Mouse (Mus musculus): ENCODE measurements around the gene Ccdc22.

Gene Ccdc22

GRCm38 (mm10) chrX:7604879-7605574, at the start of gene Ccdc22:
Ccdc22 (minus strand) TSS chrX:7605517.
- peak; percentile 90 for DNase-seq (ENCODE audit: low read depth)

DNA sequence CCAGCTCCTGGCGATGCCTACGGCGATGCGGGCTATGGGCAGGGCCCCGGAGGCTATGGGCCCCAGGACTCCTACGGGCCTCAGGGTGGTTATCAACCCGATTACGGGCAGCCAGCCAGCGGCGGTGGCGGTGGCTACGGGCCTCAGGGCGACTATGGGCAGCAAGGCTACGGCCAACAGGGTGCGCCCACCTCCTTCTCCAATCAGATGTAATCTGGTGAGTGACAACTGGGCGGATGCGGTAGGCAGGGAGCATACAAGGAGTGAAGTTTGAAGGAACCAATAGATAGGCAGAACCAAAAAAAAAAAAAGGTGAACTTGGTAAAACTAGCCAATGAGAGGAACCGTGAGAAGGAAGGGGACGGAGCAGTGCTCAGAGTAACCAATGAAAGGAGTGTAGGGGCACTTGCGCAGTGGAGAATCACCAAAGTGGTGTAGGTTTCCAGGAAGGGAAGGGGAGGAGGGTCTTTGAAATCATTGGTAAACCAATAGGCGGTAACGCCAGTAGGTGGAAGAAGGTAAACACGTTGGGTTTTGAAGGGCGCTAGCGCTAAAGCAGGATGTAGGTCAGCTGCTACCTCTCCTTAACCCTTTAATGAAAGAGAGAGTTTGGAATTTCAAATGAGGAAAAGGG, 43.5 kb upstream of the Ccdc22 start:
- peak; percentile 98 for DNase-seq (ENCODE audit: low read depth)

DNA sequence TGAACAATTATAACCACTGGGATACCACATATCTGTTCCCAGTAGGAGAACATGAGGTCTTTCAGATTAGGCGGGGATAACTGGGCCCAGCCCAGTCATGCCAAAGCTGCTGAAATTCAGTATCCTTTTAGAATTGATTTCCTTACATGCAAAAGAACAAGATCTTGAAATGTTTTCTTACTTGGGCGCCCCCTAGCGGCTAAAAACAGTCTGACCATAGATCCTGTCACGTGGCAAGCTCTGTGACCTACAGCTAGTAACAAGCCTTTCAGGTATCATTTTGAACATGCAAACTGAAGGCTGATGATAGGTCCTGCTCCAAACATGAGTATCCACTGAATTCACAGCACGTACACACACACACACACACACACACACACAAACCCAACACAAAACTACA, 40.0 kb upstream of the Ccdc22 start:
- peak; percentile 88 for DNase-seq (ENCODE audit: low read depth)

GRCm38 (mm10) chrX:7640785-7641184, 35.5 kb upstream of the Ccdc22 start:
- DNase-seq (ENCODE audit: low read depth): no peak

DNA sequence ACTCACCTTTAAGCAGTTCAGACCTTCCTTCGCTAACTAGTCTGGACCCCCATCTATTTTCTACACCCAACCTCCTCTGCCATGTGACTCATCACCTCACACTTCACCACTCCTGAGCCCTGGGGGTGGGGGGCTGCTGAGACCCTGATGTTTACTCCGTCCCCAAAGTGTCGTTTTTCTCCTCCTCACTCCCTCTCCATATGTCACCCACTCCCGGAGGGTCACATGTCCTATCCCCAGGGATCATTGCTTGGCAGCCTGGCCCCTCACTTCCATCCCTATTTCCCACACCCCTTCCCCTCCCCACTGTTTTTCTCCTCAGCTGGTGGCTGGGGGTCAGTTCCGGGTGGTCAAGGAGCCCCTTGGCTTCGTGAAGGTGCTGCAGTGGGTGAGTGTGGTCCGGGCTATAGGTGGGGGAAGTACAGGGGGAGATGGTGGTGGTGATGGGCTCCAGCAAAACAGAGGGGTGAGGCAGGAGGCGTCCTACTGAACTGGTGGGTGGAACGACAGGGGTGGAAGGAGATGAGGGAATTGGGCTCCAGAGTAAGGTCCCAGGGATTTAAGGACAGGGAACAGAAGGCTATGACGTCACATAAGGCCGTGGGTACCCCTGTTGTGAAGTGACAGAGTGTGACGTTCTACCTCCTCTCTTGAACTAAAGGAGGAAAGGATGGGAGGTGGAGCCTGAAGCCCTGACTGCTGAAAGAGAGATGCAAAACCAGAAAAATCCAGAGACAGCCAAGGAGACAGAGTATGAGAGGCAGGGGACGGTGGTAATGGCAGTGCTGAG, 34.4 kb upstream of the Ccdc22 start:
- DNase-seq (ENCODE audit: low read depth): no peak

GRCm38 (mm10) chrX:7638401-7639091, 33.2 kb upstream of the Ccdc22 start, which contains the start of gene Syp:
Syp (plus strand) TSS chrX:7638471.
- no peak for DNase-seq (ENCODE audit: low read depth)

DNA sequence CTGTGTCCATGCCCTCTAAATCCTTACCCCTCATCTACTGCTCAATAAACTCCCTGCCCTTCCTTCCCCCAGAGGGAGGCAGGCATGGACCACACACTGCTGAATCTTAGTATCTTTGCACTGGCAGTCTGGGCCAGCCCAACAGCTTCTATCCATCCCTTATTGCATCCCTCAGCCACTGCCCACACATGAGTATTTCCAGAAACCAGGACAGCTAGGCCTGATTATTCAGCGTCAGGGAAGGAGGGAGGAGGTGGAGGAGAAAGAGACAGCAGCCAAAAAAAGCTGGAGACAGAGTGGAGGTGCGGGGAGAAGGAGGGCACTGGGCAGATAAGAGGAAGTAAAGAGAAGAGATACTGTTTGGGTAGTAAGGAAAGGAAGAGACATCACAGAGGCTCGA, 29.8 kb upstream of the Ccdc22 start:
- DNase-seq (ENCODE audit: low read depth): no peak

GRCm38 (mm10) chrX:7632560-7632959, 27.2 kb upstream of the Ccdc22 start:
- peak; percentile 6 for DNase-seq (ENCODE audit: low read depth)

DNA sequence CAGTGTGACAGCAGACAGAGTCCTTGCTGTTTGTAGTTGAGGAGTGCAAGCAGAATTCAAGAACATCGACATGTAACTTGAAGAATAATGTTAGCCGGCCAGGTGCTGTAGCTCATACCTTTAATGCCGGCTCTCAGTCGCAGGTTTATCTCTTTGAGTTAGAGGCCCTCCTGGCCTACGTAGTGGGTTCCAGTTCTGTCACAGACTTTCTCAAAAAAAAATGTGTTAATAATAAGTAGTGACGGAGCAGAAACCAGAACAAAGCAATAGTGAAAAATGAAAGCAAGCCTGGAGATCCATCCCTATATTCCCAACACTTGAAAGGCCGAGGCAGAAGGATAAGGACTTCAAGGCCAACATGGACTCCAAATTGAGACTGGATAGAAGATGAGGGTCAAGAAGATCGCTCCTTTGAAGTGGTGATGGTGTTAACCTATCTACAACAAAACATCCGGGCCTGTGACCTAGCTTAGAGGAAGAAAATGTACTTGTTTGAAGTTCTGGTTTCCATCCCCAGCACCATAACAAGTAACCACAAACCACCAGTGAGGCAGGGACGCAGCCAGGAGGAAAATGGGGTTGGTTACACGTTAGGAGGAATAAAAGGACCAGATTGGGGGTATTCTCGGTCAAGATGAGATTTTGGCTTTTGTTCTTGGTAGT, 12.7 kb upstream of the Ccdc22 start:
- DNase-seq (ENCODE audit: low read depth): peak; percentile 1

GRCm38 (mm10) chrX:7610536-7611258, 5.4 kb upstream of the Ccdc22 start:
- DNase-seq (ENCODE audit: low read depth): no peak

DNA sequence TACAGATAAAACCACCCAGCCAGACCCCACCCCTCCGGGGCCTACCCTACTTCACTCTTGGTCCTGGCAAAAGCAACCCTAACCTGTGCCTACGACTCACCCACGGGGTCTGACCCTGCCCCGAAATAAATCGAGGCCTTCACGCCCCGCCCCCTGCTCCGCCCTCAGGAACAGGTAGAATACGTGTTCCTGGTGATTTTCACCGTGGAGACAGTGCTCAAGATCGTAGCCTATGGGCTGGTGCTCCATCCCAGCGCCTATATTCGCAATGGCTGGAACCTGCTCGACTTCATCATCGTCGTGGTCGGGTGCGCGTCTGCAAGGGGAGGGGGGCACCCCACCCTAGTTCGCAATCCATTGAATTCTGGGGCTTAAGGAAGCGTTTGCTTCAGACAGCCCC, 4.7 kb upstream of the Ccdc22 start:
- DNase-seq (ENCODE audit: low read depth): no peak

- DNase-seq (ENCODE audit: low read depth): no peak
Measured at GRCm38 (mm10) chrX:7606783-7607182, 1.5 kb upstream of the Ccdc22 start, which contains the start of gene Cacna1f. Cacna1f (plus strand) TSS chrX:7607083.

DNA sequence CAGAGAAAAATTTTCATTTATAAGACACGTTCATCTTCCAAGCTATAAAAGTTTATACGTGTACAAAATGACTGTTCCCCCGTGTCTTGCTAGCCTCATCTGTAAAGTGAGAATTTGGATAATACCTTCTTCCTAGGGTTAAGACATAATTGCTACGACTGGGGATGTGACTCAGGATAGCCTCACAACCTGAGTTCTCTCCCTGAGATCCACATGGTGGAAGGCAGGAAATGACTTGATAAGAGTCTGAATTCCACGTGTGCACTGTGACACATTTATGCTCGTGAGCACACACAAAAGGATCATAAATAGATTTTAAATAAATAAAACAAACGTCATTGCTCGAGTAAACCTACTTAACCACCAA, 241 bp upstream of the Ccdc22 start:
- no peak for DNase-seq (ENCODE audit: low read depth)

GRCm38 (mm10) chrX:7604004-7604403, 1.3 kb downstream of the Ccdc22 start:
- DNase-seq (ENCODE audit: low read depth): peak; percentile 51

DNA sequence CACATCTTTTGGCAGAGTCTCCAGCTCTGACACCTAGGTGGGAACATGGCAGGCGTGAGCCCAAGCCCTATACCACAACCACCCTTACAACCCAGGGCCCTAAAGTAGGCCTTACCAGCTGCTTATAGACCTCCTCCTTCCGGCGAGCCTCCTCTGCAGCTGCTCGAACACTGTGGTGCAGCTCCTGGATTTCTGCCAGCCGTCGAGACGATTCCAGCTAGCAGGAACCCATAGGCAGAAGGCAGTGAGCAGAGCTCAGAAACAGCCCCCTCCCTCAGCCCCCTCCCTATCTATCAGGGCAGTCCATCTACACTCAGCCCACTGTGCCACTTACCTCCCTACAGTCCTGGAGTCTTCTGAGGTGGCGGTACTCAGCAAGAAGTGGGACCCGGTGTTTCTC, 9.9 kb downstream of the Ccdc22 start:
- DNase-seq (ENCODE audit: low read depth): no peak

- DNase-seq (ENCODE audit: low read depth): no peak
Measured at GRCm38 (mm10) chrX:7586356-7586755, 19.0 kb downstream of the Ccdc22 start.

GRCm38 (mm10) chrX:7583881-7584280, 21.4 kb downstream of the Ccdc22 start:
- DNase-seq (ENCODE audit: low read depth): no peak

- DNase-seq (ENCODE audit: low read depth): no peak
Measured at GRCm38 (mm10) chrX:7581151-7581550, 24.2 kb downstream of the Ccdc22 start.

- no peak for DNase-seq (ENCODE audit: low read depth)
Measured at GRCm38 (mm10) chrX:7574885-7575231, 30.5 kb downstream of the Ccdc22 start.

- peak; percentile 96 for DNase-seq (ENCODE audit: low read depth)
Measured at GRCm38 (mm10) chrX:7574087-7574884, 31.0 kb downstream of the Ccdc22 start, which contains the start of gene Ppp1r3f. Ppp1r3f (minus strand) TSS chrX:7574283.
